Mouse (Mus musculus) MEL (cell line): ENCODE measurements around the gene Gins1.

Experiments used
- CHD2 ChIP-seq: IDR thresholded peaks from 2 replicates; pipeline ENCODE4 v1.6.1; 2011; ENCODE audit warnings: low read length, improper control_type of control experiment
- CTCF ChIP-seq, 3 experiments: IDR thresholded peaks in 2 of 3; conservative IDR thresholded peaks in 1 of 3; 2 replicates each; pipeline ENCODE4 v1.5.1; 2011 to 2012; ENCODE audit warnings: low read length in 3 of 3, low read depth in 2 of 3, mild to moderate bottlenecking in 2 of 3, improper control_type of control experiment in 1 of 3, inconsistent platforms in 1 of 3, mixed read lengths in 1 of 3, moderate library complexity in 1 of 3; ENCODE audit not compliant: control insufficient read depth in 1 of 3, insufficient read depth in 1 of 3, poor library complexity in 1 of 3, severe bottlenecking in 1 of 3
- E2F4 ChIP-seq: IDR thresholded peaks from 2 replicates; pipeline ENCODE4 v1.6.1; 2011; ENCODE audit warnings: low read depth, low read length, improper control_type of control experiment, borderline replicate concordance
- ELF1 ChIP-seq: IDR thresholded peaks from 2 replicates; pipeline ENCODE4 v1.6.1; 2014; ENCODE audit warnings: low read depth, mild to moderate bottlenecking, inconsistent platforms, low read length, improper control_type of control experiment, moderate library complexity
- EP300 ChIP-seq, 2 experiments: IDR thresholded peaks; 2 replicates each; pipeline ENCODE4 v1.6.1; 2011; ENCODE audit warnings: improper control_type of control experiment in 2 of 2, low read length in 2 of 2, low read depth in 1 of 2, mild to moderate bottlenecking in 1 of 2
- MAX ChIP-seq: IDR thresholded peaks from 2 replicates; pipeline ENCODE4 v1.6.1; 2011; ENCODE audit warnings: low read length, improper control_type of control experiment
- MXI1 ChIP-seq: IDR thresholded peaks from 2 replicates; pipeline ENCODE4 v1.6.1; 2011; ENCODE audit warnings: mild to moderate bottlenecking, low read depth, low read length, improper control_type of control experiment
- NELFE ChIP-seq: IDR thresholded peaks from 2 replicates; pipeline ENCODE4 v1.6.1; 2011; ENCODE audit warnings: low read depth, low read length, improper control_type of control experiment
- POLR2A ChIP-seq, 2 experiments: IDR thresholded peaks; 2 replicates each; pipeline ENCODE4 v1.6.1; 2011 to 2012; ENCODE audit warnings: low read length in 2 of 2, mild to moderate bottlenecking in 2 of 2, control low read depth in 1 of 2, improper control_type of control experiment in 1 of 2, low read depth in 1 of 2, moderate library complexity in 1 of 2; ENCODE audit not compliant: control insufficient read depth in 1 of 2, insufficient read depth in 1 of 2, poor library complexity in 1 of 2
- POLR2AphosphoS2 ChIP-seq: IDR thresholded peaks from 2 replicates; pipeline ENCODE4 v1.6.1; 2011; ENCODE audit warnings: low read length, improper control_type of control experiment
- UBTF ChIP-seq: IDR thresholded peaks from 2 replicates; pipeline ENCODE4 v1.6.1; 2012; ENCODE audit warnings: low read depth, mild to moderate bottlenecking, inconsistent platforms, low read length, improper control_type of control experiment, moderate library complexity, borderline replicate concordance; ENCODE audit not compliant: insufficient read depth
- USF1 ChIP-seq: IDR thresholded peaks from 2 replicates; pipeline ENCODE4 v1.6.1; 2014; ENCODE audit warnings: low read depth, mild to moderate bottlenecking, inconsistent platforms, low read length, improper control_type of control experiment, moderate library complexity
- USF2 ChIP-seq, 2 experiments: IDR thresholded peaks; 2 replicates each; pipeline ENCODE4 v1.6.1; 2011 to 2012; ENCODE audit warnings: improper control_type of control experiment in 2 of 2, low read length in 2 of 2, borderline replicate concordance in 1 of 2, inconsistent platforms in 1 of 2, low read depth in 1 of 2, mild to moderate bottlenecking in 1 of 2; ENCODE audit not compliant: insufficient read depth in 1 of 2
- ZC3H11A ChIP-seq: IDR thresholded peaks from 2 replicates; pipeline ENCODE4 v1.6.1; 2012; ENCODE audit warnings: low read depth, mild to moderate bottlenecking, inconsistent platforms, low read length, improper control_type of control experiment

GRCm38 (mm10) chr2:150969231-150969630 is 64.0 kb downstream of the Gins1 start:
- TF ChIP-seq POLR2A (IDR thresholded peaks at IDR 0.05; ENCODE audit: control insufficient read depth in 1 of 2, insufficient read depth in 1 of 2, low read depth in 1 of 2, low read length in 2 of 2, poor library complexity in 1 of 2) (no peak), MXI1 (no peak), USF2 (IDR thresholded peaks at IDR 0.05; ENCODE audit: borderline replicate concordance in 1 of 2, insufficient read depth in 1 of 2, low read depth in 1 of 2, low read length in 2 of 2) (no peak), USF1 (no peak), E2F4 (no peak), CTCF (IDR thresholded peaks at IDR 0.05 in 2 of 3, conservative IDR thresholded peaks at IDR 0.05 in 1 of 3; ENCODE audit: control insufficient read depth in 1 of 3, insufficient read depth in 1 of 3, low read depth in 2 of 3, low read length in 3 of 3, poor library complexity in 1 of 3, severe bottlenecking in 1 of 3) (no peak), UBTF (no peak), EP300 (IDR thresholded peaks at IDR 0.05; ENCODE audit: low read depth in 1 of 2, low read length in 2 of 2) (no peak), CHD2 (no peak), NELFE (no peak), MAX (no peak), ZC3H11A (no peak), ELF1 (no peak), POLR2AphosphoS2 (no peak)
